Mouse (Mus musculus): ENCODE measurements around the gene Rbfox1.

DNA sequence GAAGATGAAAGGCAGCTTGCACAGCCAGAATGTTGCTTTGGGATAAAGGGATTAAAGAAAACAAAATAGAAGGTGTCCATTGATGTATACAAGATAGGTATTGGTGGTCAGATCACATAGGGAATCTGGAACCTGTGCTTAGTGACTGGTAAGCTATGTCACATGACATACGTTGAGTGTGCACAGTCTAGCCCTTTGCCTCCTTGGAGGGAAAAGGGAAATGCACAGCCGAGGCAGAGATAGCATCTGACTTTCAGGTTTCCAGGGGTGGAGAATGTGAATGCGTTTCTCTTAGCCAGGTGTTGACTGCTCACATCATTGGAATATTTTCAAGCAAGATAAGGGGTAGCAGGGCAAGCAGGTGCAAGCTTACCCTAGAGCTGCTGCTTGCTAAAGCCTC, 1230.8 kb downstream of the Rbfox1 start:
- TF ChIP-seq CTCF (IDR thresholded peaks at IDR 0.05; ENCODE audit: borderline replicate concordance, extremely low read depth, insufficient read depth, insufficient read length) (no peak), POLR2A (IDR thresholded peaks at IDR 0.05; ENCODE audit: borderline replicate concordance, extremely low read depth, insufficient read depth, insufficient read length, poor library complexity, severe bottlenecking) (no peak)

Measured in brain, embryonic 14.5 days (tissue).